In the genomic region with DNA sequence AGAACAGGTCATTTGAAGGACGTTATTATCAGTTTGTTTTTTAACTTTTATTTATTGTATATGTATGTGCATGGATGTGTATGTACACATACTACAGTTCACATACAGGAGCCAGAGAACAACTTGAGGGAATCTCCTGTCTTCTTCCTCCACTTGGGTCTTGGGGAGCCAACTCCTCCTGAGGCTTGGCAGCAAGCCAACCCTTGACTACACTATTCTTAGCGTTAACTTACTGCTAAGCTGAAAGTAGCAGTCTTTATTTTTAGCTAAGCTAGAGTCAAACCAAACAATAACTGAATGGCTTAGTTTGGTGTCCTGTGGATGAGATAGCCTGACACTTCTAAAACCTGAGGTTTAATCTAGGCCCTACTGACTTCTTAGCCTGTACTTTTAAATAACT, we compare ENCODE assay signal across 9 mouse cellular contexts.
A peak's percentile ranks its signal among the peaks of the same experiment; 100 is the strongest.
DNase-seq lines count a peak whose midpoint lies in the region; ATAC-seq lines count a peak whose summit lies in the region.
"Had no signal": no experiment of that assay in that cellular context is flagged by ENCODE, and none has a peak within 500 bp of the region (broad histone marks: within the 10 kb centered on the region; RNA-seq: fewer than 3 reads in every experiment).

No protein-coding gene starts in this region.

- no peak overlapping the region for H3K9ac ChIP-seq in heart, embryonic 16.5 days (ENCODE audit: low read length)
- H3K9ac ChIP-seq: neural tube, embryonic 13.5 days had no signal

- H3K27ac ChIP-seq in heart, embryonic 16.5 days (ENCODE audit: low read length), result peak overlapping the region; percentile 58

- no peaks in the 10 kb centered on the region for H3K36me3 ChIP-seq in heart, embryonic 16.5 days (ENCODE audit: control insufficient read depth, insufficient read depth)
- H3K36me3 ChIP-seq: neural tube, embryonic 13.5 days had no signal

- no peaks in the 10 kb centered on the region for H3K27me3 ChIP-seq in heart, embryonic 16.5 days (ENCODE audit: control insufficient read depth, insufficient read depth, low read length)
- H3K27me3 ChIP-seq: neural tube, embryonic 13.5 days had no signal

- no peak overlapping the region for H3K4me2 ChIP-seq in heart, embryonic 16.5 days (ENCODE audit: low read depth, low read length)
- H3K4me2 ChIP-seq: neural tube, embryonic 13.5 days had no signal

- H3K4me1 ChIP-seq in heart, embryonic 16.5 days (ENCODE audit: control insufficient read depth, insufficient read depth, low read length), result peaks cover 9% of the 10 kb centered on the region

- 41% methylated on average over 2 of the region's 2 CpGs for WGBS in heart, embryonic 16.5 days

- no peaks in the 10 kb centered on the region for H3K9me3 ChIP-seq in heart, embryonic 16.5 days (replicated peaks; ENCODE audit: control insufficient read depth, low read length)
- H3K9me3 ChIP-seq: neural tube, embryonic 13.5 days had no signal

- ATAC-seq in heart, embryonic 16.5 days (replicated peaks; ENCODE audit: extremely low read depth, insufficient read depth, low FRiP score), result no peak

- peak; percentile 36 for DNase-seq in gastrocnemius, adult 18-20 months (ENCODE audit: low spot score)
- no peak for DNase-seq in gastrocnemius, postnatal 25 days
- DNase-seq in lung, postnatal 10 days, result peak; percentile 14
- no peak for DNase-seq in lung, adult 18-20 months
- DNase-seq in right cerebral cortex, postnatal 4 days, result peak; percentile 39
- no peak for DNase-seq in urinary bladder, adult 2 months (ENCODE audit: low spot score)
- DNase-seq in thymus, postnatal 25 days, result no peak

- no peak overlapping the region for H3K4me3 ChIP-seq in heart, embryonic 16.5 days (ENCODE audit: low read length)
- H3K4me3 ChIP-seq: neural tube, embryonic 13.5 days had no signal

Comparison
In these comparisons a context has a peak if more than half of its experiments do, and no peak if none do; other contexts are left out.
1. DNase-seq: peak in gastrocnemius, adult 18-20 months (single experiment), lung, postnatal 10 days (single experiment) and right cerebral cortex, postnatal 4 days (single experiment); none in gastrocnemius, postnatal 25 days (single experiment), lung, adult 18-20 months (0 of 2), urinary bladder, adult 2 months (single experiment) and thymus, postnatal 25 days (single experiment).